Mouse (Mus musculus): Measurements from ENCODE around the gene E4f1. TPM values are rescaled to one million over a fixed set of nuclear protein-coding genes. Genes with fewer than 3 reads are reported as not detected.

E4f1 gene
- polyA plus RNA-seq (2017; shearing (Covaris generic)) = 10 to 100 TPM; 22.6 to 37.5 TPM

DNA sequence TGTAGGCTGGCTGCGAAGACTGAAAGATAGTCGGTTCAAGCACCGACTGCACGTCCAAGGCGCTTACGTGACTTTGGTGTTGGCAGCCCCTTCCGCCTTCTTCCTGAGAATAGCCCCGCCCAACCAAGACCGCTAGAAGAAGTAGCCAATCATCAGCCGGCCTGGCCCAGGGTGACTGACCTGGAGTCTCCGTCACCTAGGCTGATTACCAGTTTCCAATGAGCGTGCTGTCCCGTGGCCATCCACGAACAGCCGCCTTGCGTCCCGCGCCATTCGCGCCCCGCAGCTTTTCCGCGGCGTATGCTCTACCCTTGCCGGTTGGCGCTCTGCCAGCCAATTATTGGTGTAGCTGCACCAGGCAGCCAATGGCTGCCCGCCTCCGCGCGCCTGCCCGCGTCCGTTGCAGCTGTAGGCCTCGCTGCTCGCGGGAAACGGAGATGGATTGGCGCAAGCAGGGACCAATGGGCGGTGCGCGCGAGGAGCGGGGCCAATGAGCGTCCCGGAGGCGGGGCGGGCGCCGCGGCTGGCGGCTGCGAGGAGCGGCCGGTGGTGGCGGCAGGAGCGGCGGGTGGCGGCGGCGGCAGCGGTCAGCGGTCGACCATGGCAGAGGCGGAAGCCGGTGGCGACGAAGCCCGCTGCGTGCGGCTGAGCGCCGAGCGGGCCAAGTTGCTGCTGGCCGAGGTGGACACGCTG lies at the start of gene E4f1, which contains the start of gene Pgp:
Gene E4f1, minus strand, starts transcription at position 404 of the 693 bp plus-strand sequence.
Gene Pgp, plus strand, starts transcription at position 483 of the 693 bp plus-strand sequence.
- ATAC-seq = peak; percentile 97

- no peak for ATAC-seq
Observed at GRCm38 (mm10) chr17:24514270-24515257, 44.5 kb upstream of the E4f1 start.

DNA sequence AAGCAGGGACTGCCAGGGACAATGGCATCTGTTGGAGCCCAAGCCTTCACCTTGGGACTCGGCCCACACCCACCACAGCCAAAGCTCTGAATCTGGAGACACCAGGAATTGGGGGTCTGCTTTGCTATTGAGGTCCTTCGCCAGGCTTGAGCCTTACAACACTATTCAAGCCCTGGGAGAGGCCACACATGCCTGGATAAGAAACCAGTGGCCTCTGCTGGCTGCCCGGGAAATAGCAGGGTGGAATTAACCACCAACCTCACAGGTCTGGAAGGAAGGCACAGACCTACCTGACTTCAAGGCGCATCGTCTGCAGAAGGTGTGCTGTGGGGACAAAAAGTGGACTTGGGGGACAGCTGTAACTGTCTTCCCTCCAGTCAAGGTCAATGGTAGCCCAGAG lies 43.5 kb upstream of the E4f1 start:
- ATAC-seq = no peak

DNA sequence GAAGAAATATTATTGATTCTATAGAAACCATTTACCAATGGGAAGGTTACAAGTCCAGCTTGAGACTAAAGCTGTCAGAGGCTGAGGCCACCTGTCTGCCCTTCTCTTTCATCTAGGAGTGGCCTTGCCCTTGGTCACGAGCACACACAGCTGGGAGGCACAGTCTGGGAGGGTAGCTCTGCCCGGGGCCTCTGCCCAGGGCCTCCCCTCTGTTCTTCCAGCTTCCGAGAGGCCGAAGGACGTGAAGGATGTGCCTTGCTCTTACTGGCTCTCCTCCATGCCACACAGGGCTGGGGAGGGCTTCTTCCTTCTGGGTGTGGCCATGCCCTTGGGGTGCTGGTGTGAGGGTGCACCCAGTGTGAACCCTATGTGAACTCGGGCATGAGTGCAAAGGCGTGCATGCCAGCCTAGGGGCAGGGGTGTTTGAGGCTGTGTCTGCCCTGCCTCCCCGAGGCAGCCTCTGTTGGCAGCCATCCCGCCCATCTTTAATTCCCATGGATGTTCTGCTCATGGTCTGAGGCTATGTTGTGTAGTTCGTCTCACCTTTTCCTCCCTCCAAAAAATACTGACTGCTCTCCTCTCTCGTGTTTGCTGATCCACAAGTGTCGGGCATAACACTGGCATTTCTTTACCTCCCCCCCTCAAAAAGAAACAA lies 37.8 kb upstream of the E4f1 start:
- no peak for ATAC-seq

- no peak for ATAC-seq
Observed at GRCm38 (mm10) chr17:24507129-24507664, 37.1 kb upstream of the E4f1 start.

DNA sequence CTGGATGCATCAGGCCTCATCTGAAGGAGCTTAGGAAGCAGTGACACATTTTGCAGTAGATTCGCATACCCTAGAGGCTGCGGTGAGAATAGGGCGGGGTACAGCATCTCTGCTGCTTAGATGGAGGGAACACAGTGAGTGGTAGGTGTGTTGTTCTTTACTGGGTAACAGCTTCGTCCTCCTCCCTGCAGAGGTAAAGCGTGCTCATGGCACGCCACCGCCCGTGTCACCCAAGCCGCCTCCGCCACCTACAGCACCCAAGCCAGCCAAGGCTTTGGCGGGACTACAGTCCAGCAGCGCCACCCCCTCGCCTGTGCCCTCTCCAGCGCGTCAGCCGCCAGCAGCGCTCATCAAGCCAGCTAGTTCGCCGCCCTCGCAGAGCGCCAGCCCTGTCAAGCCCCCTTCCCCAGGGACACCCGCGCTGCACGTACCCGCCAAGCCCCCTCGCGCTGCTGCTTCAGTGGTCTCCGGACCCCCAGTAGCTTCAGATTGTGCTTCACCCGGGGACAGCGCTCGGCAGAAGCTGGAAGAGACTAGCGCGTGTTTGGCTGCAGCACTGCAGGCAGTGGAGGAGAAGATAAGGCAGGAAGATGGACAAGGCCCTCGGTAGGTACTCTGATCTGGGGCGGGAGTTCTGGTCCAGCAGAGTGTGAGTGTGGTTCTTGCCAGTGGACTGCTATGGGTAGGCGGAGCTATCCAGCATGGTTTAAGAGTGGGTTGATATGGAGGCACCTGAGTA lies 36.4 kb upstream of the E4f1 start:
- no peak for ATAC-seq

- ATAC-seq = no peak
Observed at GRCm38 (mm10) chr17:24505286-24505955, 35.3 kb upstream of the E4f1 start.

GRCm38 (mm10) chr17:24504085-24504484 lies 34.0 kb upstream of the E4f1 start:
- ATAC-seq = no peak

GRCm38 (mm10) chr17:24502208-24502607 lies 32.1 kb upstream of the E4f1 start:
- no peak for ATAC-seq

DNA sequence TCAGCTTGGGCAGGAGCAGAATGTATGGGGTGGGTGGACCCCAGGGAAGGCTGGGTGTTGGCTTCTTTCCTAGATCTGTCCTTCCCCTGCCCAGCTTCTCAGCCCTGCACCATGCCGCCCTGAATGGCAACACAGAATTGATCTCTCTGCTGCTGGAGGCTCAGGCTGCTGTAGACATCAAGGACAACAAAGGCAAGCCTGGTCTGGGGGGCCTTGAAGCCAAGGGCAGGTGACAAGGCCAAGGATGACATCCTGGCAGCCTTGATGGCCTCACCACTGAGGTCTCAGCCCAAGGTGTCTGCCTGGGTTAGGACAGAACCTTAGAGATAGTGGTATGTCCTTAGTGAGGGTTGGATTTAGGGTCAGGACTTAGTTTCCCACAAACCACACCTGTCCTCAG lies 25.9 kb upstream of the E4f1 start:
- ATAC-seq = no peak

- no peak for ATAC-seq
Observed at GRCm38 (mm10) chr17:24495443-24495842, 25.3 kb upstream of the E4f1 start.

- no peak for ATAC-seq
Observed at GRCm38 (mm10) chr17:24494627-24495335, 24.7 kb upstream of the E4f1 start.

- no peak for ATAC-seq
Observed at GRCm38 (mm10) chr17:24490399-24490798, 20.3 kb upstream of the E4f1 start.

DNA sequence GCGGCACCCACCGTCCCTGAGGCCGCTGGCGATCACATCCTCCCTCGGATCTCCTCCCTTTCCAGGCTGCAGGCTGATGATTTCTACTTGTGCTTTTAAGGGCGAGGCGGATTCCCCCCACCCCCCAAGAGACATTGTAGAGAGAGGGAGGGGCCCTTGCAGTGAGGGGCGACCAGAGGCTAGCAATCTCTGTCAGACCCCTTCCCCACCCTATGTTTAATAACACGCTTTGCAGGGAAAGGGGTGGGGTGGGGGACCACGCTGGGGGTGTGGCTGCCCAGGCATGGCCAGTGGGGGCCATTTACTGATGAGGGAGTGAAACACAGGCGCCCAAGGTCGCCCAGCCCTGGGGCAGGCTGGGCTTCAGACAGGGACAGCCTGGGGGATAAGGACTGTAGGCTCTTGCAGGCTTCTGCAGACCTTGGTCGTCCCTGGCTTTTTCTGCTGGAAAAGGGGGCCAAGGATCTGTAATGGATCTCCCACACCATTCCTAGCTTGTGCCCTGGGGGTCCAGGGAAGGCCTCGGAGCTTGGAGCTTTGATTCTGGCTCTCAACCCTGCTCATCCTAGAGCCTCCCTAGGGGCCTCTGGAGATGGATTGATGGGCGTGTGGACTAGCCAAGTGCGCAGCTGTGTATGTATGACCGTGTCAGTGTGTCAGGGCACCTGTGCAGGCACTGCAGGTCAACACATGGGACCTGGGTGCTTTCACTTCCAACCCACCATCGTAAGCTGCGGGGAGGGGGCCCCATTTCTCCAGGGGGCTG lies 19.3 kb upstream of the E4f1 start:
- no peak for ATAC-seq

DNA sequence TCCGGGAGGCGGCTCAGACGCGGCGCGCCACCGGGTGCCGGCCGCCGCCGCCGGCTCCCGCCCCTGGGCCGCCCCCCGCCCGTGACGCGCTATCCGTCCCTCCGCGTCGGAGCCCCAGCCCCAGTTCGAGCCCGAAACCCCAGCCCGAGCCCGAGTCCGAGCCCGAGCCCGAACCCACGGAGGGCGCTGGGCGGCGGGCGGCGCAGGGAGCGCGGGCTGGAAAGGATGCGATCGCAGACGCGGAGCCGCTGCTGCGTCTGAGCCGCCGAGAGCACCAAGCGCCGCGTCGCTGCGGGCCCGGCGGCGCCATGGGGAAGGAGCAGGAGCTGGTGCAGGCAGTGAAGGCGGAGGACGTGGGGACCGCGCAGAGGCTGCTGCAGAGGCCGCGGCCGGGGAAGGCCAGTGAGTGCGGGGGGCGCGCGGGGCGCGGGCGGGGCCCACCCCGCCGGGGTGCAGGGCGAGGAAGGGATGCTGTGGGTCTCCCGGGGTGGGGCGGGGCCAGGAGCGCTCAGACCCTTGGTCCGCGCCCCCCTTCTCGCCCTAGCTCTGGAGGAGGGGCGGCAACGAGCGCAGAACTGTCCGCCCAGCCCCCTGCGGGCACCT lies 18.6 kb upstream of the E4f1 start:
- ATAC-seq = no peak

DNA sequence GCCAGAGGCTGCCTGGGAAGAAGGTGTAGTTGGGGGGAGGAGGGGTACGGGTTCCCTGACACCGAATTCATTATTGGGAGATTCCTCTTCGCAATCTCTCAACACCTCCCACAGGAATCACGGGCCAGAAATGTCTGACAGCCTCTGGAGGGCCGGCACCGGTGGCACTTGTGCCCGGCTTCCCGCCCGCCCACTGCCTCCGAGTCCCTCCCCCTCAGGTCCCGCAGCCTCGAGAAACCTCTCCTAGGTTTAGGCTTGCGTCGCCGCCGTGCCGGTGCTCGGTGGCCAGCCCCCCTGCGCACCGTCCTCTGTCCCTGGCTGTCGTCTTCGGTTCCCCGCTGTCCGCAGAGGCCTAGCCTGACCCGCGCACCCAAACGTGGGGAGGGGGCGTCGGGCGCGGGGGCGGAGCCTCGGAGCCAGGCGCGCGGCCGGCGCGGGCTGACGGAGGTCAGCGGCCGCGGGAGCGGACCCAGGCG lies 18.1 kb upstream of the E4f1 start, which contains the start of gene Caskin1:
Gene Caskin1, plus strand, starts transcription at position 416 of the 476 bp plus-strand sequence.
- no peak for ATAC-seq

DNA sequence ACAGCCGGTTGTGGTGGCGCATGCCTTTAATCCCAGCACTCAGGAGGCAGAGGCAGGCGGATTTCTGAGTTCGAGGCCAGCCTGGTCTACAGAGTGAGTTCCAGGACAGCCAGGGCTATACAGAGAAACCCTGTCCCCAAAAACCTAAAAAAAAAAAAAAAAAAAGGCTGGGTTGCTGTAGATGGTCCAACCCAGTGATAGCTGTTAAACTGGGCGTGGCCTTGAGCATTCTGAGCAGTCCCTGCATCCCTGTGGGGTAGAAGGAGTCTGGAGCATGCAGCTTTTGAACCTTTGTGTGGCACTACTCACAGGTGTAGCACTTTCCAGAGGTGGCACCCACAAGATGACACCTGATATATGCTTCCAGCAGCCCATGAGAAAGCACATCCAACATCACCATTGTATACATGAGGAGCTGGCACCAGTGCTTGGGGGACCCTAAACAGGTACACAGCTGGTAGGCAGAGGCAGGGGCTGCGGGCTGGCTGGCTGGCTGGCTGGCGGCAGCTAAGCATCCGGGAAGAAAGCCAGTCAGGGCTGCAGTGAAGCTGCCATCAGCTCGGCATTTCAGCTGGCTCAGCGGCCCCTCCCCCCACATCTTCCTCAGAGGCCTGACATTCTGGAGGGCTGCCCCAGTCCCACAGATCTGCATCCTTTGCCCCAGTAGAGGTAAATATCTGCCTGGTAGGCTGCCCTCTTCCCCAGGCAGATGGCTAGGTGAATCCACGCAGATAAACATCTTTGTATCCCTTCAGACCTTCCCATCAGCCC lies 15.2 kb upstream of the E4f1 start:
- no peak for ATAC-seq

GRCm38 (mm10) chr17:24483495-24483894 lies 13.4 kb upstream of the E4f1 start:
- ATAC-seq = no peak

Measured in activated CD4-positive, CD25-positive, alpha-beta regulatory T cell, adult 4 months (primary cell).